Mouse (Mus musculus): ENCODE results near the gene Trim27. TPM values are rescaled to one million over a fixed set of nuclear protein-coding genes. Genes with fewer than 3 reads are reported as not detected.
A peak's percentile ranks its signal among the peaks of the same experiment; 100 is the strongest.

Gene Trim27
- total RNA-seq, 4 experiments from 2014 or later, result 37.2 to 44.2 (median 40.2) TPM

DNA sequence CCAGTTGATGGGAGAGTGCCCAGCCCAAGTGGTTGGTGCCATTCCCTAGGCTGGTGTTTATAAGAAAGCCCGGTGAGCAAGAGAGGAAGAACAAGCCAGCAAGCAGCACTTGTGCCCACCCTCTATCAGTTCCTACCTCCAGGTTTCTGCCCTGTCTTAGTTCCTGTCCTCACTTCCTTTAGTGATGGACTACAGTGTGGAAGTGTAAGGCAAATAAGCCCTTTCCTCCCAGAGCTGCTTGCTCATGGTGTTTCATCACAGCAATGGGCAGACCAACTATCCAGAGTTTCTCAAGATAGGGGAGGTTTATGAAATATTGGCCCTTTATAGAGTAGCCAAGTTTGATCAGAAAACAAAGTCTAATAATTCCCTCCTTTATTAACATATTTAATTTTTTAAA lies 37.5 kb downstream of the Trim27 start:
- no peak for DNase-seq (ENCODE audit: low spot score in 2 of 2)

DNA sequence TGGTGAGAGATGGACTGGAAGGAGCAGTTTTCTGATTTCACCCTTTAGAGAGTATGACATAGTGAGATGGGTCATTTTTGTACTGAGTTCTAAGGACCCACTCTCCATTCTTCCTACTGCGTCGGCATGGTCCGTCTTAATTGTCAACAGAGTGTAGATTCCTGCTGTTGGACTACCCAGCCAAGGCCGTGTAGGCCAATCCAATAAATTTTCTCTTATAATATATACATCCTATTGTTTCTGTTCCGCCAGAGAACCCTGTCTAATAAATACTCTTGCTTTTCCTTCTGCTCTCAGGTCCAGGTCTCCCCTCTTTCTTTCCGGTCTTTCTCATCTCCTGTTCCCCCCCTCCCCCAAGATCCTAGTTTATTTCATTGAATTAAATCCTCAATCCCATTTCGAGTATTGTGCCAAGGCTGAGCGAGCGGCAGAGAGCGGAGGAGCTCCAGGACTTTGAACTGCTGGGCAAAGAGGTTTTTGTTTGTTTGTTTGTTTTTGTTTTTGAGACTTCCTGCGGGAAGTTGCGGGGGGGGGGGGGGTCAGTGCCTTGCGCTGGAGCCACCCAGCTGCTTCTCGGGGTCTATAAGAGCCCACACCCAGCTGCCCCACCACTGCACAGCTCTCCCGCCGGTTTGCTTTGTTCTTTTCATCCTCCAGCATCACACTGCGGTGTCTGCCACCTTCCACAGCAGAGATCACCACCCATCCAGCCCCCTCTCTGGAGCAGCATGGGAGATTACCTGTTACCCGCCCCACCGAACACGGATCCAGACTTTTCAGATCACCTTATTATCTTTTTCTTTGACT lies 42.6 kb downstream of the Trim27 start:
- DNase-seq (ENCODE audit: low spot score in 2 of 2), result no peak

DNA sequence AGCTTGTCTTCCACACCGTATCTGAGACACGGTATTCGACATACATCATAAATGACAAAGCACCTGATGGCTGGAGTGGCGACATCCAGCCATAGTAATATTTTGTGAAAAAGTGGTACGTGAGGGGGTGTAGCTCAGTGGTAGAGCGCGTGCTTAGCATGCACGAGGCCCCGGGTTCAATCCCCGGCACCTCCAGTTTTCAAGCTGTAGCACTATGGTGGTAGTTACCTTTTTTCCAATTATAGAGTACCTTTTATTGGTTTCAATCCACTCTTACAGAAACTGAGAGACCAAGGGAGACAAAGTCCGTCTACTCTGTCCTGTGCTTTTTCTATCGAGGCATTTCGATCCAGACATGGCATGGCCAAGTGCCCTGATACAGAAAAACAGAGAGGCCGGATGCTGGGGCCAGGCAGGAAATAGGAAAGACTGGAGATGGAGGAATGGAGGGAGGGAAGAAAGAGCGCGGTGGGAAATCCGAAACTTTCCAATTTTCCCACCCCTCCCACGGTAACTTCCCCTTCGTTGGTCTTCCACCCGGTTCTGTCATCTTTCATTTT lies 43.3 kb downstream of the Trim27 start:
- DNase-seq (ENCODE audit: low spot score in 2 of 2), result peak; percentile 75 to 95

DNA sequence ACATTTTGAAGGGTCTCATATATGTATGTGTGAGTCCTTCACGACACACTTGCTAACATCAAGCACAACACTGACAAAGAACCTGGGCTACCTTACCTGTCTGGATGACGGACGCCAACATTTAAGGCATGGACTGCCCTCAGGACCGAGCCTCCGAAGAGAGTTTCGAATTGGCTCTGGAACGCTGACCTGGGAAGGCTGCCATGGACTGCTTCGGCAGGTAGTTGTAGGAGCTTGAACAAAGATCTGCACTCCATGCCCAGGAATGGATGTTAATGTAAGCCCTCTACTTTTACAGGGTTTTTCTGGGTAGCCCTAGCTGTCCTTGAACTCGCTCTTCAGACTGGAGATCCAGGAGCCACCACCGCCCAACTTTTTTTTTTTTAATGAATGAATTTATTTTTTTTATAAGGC lies 44.0 kb downstream of the Trim27 start:
- no peak for DNase-seq (ENCODE audit: low spot score in 2 of 2)

DNA sequence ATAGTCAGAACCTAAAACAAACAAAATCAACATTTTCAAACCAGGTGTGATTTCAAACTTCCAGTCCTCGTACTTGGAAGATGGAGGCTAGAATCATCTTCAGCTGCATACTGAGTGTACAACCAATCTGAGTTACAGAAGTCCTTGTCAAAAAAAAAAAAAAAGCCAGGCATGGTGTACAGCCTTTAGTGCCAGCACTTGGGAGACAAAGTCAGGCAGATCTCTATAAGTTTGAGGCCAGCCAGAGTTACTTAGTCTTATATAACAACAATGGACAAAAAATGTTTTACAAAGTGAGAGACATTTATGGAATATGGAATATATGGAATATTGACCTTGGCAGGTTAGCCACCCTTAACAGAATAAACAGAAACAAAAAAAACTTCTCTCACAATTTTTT lies 45.1 kb downstream of the Trim27 start:
- DNase-seq (ENCODE audit: low spot score in 2 of 2), result no peak

DNA sequence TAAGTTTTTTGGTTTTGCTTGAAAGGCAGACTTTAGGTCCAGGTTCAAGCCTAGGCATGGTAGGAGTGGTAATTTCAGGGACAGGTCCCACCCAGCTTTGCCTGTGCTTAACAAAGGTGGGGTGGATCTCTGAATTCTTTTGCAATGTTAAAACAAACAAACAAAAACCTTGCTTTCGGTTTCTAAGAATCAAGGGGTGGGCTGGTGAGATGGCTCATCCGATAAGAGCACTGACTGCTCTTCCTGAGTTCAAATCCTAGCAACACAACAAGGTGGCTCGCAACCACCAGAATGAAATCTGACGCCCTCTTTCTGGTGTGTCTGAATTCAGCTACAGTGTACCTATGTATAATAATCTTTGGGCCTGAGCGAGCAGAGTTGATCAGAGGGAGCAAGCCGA lies 46.0 kb downstream of the Trim27 start:
- DNase-seq (ENCODE audit: low spot score in 2 of 2), result no peak

DNA sequence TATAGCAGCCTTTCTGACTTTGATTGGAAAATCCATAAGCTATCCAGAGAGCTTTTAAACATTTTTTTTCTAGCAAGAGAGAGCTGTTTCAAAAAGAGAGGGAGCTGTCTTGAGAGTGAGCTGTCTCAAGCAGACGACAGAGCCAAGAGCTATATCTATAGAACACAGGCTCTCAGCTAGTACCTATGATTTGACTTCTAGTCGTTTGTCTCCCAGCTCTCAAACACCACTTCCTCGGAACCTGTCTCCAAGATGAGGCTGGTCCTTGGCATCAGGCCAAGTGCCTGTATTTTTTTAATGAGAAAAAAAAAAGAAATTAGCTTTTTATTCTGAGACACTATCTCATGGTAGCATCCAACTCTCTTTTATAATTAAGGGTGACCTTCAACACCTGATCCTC lies 46.8 kb downstream of the Trim27 start:
- DNase-seq (ENCODE audit: low spot score in 2 of 2), result no peak

DNA sequence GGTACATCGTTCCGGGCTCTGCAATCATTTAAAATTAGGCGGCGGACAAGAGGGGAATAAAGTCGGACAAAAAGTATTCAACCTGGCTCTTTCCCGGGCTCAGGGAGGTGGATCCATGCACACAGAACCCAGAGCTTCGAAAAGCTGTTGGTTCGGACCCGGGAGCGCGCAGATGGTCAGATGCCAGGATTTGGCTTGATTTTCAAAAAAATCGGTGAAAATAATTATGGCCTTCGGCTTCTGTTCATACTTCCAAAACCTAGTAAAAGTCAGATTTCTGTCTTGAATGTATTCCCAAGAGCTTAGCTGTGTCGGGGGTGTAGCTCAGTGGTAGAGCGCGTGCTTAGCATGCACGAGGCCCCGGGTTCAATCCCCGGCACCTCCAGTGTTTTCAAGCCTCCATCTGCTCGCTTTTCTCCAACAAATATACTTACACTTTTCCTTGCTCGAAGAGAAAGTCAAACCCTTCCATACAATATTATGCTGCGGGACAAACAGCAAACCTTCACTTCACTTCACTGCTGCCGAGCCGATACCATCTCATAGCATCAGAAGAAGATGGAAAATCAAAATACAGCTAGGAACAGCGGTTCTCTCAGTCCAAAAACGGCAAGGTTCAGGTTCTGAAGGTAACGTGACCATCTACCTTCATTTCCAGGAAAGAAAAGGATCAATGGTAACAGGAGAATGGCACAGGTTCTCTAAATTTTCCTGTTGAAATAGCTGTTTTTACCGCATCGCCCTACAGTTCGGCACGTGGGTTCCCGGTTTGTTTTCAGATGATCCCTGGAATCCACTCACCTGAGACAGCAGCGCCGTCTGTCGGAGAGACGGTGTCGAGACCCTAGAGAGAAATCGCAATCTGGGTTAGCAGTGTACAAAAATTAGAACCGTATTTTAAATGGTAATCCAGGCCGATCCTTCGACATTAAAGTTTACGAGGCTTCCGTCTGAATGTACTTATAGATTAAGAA lies 54.8 kb downstream of the Trim27 start:
- DNase-seq (ENCODE audit: low spot score in 2 of 2), result peak; percentile 72 to 91

DNA sequence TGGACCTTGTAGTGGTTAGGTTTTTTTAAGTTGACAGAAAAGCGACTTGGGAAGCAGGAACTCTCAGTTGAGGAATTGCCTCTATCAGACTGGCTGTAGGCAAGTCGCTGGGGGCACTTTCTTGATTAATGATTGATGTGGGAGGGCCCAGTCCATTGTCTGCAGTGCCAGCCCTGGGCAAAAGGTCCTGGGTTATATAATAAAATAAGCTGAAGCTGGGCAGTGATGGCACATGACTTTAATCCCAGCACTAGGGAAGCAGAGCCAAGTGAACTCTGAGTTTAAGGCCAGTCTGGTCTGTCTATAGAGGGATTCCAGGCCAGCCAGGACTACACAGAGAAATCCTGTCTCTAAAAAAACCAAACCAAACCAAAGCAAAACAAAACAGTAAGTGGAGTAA lies 57.5 kb downstream of the Trim27 start:
- no peak for DNase-seq (ENCODE audit: low spot score in 2 of 2)

DNA sequence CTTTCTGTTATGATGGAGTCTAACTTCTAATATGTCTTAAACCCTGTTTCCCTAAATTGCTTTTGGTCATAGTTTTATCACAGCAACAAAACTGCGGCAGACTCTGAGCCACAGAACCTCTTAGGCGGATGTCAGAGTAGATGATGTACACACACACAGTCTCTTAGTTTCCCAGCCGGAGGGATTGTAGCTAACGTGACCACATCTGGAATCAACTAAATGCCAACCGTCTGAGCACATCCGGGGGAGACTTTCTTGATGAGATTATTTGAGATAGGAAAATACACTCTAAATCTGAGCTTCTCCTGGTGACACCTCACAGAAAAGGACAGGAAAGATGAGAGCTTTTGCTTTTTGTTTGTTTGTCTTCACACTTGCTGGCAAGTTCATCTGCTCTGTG lies 57.9 kb downstream of the Trim27 start:
- DNase-seq (ENCODE audit: low spot score in 2 of 2), result no peak

DNA sequence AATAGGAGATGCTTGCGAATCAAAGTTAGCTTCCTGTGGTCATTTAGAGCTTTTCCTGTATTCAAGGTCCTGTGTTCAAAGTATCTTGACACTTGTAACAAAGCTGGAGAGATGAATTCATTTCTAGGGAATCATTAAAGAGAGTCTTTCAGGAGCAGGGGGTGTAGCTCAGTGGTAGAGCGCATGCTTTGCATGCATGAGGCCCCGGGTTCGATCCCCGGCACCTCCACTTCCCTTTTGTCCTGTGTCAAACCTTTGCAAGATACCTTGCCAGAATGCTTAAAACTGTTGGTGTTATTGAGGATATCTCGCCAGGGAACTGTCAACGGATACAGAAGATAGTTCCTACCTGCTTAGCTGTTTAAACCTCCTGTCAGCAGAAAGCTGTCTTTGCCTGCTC lies 61.5 kb downstream of the Trim27 start:
- DNase-seq (ENCODE audit: low spot score in 2 of 2), result peak in 1 of 2 experiments; percentile 35

DNA sequence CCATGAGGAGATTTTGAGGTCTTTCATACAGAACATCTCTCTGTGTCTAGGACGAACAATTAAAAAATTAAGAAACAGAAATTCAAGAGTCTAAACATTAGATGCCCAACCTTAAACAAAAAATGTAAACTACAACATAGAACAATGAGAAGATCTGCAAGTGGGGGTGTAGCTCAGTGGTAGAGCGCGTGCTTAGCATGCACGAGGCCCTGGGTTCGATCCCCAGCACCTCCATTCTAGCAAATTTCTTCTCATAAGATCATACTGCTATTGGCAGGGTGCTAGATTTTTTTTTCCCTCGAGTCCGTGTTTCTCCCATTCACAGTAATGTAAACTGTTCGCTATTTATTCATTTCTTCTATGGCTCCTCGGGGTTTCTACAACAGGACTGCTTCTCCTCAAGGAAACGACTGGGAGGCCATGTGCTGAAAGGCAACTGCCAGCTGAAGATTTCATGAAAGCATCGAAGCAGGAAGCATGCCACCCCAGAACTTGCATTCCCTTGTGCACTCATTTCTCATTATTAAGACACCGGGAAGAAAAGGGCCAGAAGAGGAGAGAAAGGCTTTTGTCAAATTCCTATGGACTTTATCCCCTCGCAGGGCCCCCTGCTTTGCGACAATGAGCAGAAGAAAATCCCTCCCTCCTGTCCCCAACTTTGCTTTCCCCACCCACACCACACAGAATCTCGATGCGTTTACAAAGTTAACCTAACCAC lies 63.3 kb downstream of the Trim27 start:
- no peak for DNase-seq (ENCODE audit: low spot score in 2 of 2)

DNA sequence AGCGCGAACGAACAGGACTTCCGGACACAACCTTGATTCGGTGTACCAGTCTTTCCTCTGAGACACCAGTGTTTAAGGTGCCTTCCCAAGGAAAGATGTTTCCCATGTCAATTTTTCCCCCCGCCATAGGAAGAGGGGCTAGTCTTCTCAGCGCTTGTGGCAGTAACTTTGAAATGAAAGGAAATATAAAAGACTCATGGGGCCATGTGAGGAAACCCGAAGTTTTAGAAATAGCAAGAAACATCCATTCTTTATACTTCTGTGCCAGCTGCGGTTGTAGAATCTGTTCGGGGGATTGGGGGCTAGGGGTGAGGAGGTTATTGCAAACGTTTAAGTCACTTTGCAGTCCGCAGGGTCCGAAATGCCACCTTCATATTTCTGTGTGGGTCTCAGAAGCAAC lies 64.0 kb downstream of the Trim27 start:
- no peak for DNase-seq (ENCODE audit: low spot score in 2 of 2)

DNA sequence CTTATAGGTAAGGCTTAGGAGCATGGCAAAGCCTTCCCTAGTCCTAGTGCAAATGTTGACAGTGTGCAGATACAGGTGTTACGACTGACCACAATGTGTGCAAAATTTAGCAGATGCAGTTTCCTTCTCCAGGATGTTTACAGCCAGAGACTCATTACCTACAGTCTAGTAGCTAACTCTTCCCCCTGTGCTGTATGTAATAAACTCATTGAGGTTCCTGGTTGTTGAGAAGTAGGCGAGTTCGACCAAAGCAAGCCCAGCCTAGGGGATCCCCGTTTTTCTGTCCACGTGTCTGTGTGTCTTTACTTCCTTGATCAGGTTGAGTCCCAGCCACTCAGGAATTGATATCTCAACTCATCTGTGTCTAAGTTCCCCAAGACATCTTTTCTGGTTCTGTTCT lies 64.8 kb downstream of the Trim27 start:
- no peak for DNase-seq (ENCODE audit: low spot score in 2 of 2)

Other genes with a start within 250 kb of the Trim27 start
- gene Olfr1370, start 104.5 kb upstream of the Trim27 start, total RNA-seq (2022), result not detected
- under 1 TPM in 1 of 4 experiments, not detected in 3; 0.08 TPM for gene Olfr1369-ps1, start 68.0 kb upstream of the Trim27 start, total RNA-seq (2022)
- gene Olfr263, start 49.8 kb upstream of the Trim27 start, total RNA-seq (2022), result not detected
- not detected for gene Olfr1368, start 33.6 kb upstream of the Trim27 start, total RNA-seq (2022)
- gene Gpx5, start 113.3 kb downstream of the Trim27 start, total RNA-seq (2022), result not detected
- not detected for gene Gpx6, start 132.7 kb downstream of the Trim27 start, total RNA-seq (2022)
- gene Olfr1367, start 167.5 kb downstream of the Trim27 start, total RNA-seq (2022), result not detected
- 10 to 100 TPM in 1 of 4 experiments, 1 to 10 TPM in 3; 8.1 to 10.1 (median 8.5) TPM for gene Zscan12, start 183.4 kb downstream of the Trim27 start, total RNA-seq (2022)
- gene Zkscan3, start 223.3 kb downstream of the Trim27 start, total RNA-seq (2022), result 10 to 100 TPM; 38.0 to 47.9 (median 44.9) TPM